Mouse (Mus musculus) liver (tissue): ENCODE measurements around the gene Sept12.

Experiments used
- DNase-seq: peaks from one replicate; pipeline ENCODE4 v3.0.0-alpha.2; 2020; ENCODE audit warnings: mixed read lengths

Sept12 gene

GRCm38 (mm10) chr16:4997553-4997952, at the start of gene Sept12:
Gene Sept12 (minus strand): TSS chr16:4997852.
- no peak for DNase-seq

DNA sequence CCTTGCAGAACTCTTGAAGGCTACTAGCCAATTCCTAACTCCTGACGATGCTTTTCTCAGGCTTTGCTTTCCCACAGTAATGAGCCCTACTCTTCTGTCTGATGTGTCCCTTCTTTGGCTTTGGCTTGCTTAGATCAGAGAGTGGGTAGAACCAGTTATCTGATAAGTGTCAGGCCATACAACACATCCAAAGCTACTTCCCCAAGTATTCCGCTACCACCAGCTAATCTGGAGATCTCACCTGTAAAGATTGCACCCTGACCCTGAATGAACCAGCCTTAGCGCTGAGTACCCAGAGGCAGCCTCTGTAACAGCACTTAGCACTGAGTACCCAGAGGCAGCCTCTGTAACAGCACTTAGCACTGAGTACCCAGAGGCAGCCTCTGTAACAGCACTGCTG, 47.7 kb upstream of the Sept12 start:
- DNase-seq = no peak

DNA sequence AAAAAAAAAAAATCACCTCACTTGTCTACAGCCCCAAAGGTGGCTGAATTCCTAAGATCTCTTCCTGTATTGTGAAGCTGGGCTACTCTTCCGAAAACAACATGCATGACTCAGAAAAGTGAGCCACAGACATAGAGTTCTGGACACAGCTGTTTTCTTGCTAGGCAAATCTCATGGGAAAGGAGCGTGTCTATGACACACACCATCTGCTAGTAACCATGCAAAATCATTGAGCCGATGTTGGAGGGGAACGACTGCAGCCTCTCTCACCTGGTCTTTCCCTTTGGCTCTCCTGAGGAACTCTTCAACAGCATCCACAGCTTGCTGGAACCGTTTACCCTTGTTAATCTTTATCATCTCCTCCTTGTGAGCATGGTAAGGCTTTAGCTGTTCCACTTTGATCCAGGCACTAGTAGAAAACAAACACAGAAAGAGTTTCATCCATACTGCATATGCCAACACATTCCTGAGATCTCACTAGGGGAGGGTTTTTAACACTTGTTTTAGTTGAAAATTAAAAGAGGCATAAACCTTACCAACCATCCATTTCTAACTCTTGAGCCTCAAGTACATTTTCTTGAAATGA, 39.1 kb upstream of the Sept12 start:
- DNase-seq = no peak

- no peak for DNase-seq
These were observed 37.9 kb upstream of the Sept12 start for GRCm38 (mm10) chr16:5035591-5035990.

- no peak for DNase-seq
These were observed 32.2 kb upstream of the Sept12 start for GRCm38 (mm10) chr16:5029847-5030246.

DNA sequence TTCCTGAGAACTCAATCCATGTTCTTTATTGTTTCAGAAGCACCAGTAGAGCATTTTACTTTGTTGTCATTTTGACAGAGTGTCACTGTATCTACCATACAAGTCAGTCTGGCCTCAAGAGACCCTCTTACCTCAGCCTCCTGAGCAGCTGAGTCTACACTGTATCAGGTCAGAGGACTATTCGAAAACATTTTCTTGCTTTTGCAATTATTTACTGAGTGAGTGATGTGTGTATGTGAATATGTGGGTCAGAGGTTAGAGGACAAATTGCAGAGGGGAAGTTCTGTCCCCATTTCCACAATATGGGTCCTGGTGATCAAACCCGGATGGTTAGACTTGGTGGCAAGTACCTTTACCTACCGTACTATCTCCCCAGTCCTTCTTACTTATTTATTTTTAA, 26.4 kb upstream of the Sept12 start:
- DNase-seq = no peak

DNA sequence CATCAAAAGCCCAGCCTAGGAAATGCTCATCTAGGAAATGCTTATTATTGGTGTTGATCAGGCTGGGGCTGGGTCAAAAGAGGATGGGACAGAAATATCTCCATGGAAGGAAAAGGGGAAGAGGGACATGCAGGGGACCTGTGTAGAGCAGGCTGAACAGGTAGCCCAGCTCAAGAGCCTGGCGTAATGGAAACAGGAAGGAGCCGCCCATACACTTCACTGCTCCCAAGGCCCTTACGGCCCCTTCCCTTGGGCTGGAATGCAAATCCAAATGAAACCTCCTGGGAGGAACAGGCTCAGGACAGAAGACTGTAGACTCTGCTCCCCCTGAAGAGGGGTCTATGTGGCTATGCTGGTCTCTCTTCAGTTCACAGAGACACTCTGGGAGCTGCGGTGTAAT, 16.9 kb upstream of the Sept12 start:
- DNase-seq = no peak

DNA sequence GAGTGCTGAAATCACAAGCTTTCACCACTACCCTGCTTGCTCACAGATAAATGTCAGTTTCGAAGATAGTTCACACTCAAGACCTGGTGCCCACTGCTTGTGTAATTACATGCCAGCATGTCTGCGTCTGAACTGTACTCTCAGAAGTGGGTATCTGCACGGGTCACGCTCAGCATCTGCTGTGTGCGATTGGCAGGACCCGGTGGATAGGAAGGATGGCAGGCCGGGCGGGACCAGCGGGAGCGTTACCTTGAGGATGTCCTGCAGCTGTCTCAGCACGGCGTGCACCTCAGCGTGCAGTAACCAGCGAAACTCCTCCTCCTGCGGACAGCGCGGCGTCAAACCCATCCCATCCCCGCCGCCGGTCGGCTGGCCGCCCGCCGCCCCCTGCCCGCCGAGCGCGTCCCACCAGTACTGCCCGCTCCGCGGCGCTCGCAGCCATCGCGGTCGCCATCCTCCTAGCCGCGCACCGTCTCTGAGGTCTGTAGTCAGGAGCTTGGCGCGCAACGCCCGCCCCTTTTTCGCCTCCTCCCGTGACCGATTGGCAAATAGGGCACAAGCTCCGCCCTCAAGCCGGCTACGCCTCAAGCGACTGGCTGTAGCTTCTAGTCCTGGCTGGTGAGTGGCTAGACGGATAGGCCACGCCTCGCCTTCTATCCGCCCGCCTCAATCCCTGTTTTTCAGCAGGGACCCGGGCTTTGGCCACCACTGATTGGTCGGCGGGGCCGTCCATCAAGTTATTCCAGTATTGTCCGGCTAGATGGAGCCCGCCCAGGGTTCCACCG, 15.6 kb upstream of the Sept12 start, which contains the start of gene Rogdi:
Gene Rogdi (minus strand): TSS at position 500 of the 785 bp plus-strand sequence.
- DNase-seq = peak; percentile 99

GRCm38 (mm10) chr16:5012036-5013005, 14.7 kb upstream of the Sept12 start:
- DNase-seq = peak; percentile 45

DNA sequence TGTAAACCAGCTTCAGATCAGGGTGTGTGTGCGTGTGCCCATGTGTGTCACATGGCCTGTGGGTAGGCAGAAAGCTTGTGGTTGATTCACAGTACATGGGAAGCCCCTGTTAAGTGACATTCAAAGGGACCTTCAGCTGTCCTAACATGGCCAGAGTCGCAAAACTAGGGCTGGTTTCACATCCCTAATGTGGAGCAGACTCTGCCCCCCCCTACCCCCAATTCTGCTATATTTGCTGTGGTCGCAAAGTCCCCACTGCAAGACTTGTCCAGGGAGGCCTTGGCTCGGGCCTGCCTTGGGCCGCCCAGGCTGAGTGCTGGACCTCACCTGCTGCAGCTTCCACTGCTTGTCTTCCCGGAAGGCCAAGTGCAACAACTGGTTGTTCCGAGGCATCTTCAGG, 13.6 kb upstream of the Sept12 start:
- DNase-seq = no peak

- no peak for DNase-seq
These were observed 12.8 kb upstream of the Sept12 start for GRCm38 (mm10) chr16:5010371-5010935.

DNA sequence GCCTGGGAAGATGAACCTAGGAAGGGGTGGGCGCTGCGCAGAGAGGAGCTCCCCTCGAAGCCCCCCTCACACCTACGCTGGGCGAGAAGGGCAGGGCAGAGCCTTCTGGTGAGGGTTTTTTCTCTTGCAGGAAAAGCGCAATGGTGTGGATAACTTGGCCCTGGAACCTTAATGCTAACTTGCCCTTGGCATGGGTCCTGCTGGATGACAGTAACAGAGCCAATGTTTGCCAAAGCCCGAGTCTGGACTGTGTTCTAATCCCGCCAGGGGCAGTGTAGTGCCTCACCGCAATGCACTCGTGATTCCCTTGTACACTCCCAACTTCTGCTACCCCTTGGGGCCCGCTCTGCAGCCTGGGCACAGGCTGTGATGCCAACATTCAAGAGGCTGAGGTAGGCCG, 10.4 kb upstream of the Sept12 start:
- DNase-seq = no peak

- no peak for DNase-seq
These were observed 9.8 kb upstream of the Sept12 start for GRCm38 (mm10) chr16:5007492-5007891.

DNA sequence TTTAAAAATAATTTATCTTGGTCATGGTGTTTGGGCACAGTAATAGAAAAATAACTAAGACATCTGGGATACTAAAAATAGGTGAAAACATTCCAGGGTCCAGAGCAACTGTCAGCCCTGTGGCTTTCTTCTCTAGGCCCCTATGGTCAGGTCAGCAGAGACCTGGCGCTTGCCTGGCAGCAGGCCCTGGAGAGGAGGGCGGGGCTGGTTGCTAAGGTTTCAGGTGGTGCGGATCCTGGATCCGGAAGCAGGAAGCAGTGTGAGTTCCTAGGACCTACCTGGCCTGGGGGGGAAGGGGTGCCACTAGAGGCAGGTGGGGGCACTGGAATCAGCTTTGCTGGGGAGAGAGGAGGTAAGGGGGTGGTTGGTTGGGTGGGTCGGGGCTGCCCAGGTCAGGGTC, 9.4 kb upstream of the Sept12 start, which contains the start of gene Smim22:
Gene Smim22 (plus strand): TSS at position 222 of the 400 bp plus-strand sequence.
- peak; percentile 41 for DNase-seq

DNA sequence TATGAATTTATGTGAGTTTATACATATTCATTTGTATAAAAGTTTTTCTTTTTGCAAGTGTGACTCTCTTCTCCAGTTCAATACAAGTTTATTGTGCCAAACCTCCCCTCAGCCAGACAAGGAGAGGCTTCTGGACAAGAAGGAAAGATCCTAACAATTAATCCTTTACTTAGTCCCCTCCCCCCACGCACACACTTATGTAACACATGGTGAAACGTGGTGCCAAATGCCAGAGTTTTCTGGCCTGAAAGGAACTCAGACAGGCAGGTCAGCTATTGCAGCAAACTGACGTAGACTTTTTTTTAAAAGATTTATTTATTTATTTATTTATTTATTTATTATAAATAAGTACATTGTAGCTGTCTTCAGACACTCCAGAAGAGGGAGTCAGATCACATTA, 3.0 kb upstream of the Sept12 start:
- no peak for DNase-seq

GRCm38 (mm10) chr16:4998984-4999383, 1.3 kb upstream of the Sept12 start:
- DNase-seq = no peak

- no peak for DNase-seq
These were observed 4.4 kb downstream of the Sept12 start for GRCm38 (mm10) chr16:4993276-4993675.

DNA sequence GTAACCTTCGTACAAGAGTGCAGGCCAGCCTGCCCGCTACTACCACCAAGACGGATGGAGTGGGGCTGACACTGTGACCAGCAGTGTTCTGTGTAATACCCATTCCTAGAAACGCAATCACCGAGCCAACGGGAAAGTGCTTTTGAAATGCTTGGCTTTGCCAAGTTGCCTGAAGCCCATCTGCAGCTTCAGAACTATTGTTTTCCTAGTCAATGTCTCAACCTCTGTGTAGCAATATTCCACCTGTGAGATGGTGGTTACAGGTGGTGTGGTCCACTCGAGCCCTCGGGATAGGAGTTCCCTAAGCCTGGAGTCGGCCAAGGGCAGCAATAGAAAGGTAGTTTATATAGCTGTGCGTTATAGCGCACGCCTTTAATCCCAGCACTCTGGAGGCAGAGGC, 12.9 kb downstream of the Sept12 start:
- no peak for DNase-seq

GRCm38 (mm10) chr16:4979755-4980380, 17.8 kb downstream of the Sept12 start:
- peak; percentile 41 for DNase-seq

DNA sequence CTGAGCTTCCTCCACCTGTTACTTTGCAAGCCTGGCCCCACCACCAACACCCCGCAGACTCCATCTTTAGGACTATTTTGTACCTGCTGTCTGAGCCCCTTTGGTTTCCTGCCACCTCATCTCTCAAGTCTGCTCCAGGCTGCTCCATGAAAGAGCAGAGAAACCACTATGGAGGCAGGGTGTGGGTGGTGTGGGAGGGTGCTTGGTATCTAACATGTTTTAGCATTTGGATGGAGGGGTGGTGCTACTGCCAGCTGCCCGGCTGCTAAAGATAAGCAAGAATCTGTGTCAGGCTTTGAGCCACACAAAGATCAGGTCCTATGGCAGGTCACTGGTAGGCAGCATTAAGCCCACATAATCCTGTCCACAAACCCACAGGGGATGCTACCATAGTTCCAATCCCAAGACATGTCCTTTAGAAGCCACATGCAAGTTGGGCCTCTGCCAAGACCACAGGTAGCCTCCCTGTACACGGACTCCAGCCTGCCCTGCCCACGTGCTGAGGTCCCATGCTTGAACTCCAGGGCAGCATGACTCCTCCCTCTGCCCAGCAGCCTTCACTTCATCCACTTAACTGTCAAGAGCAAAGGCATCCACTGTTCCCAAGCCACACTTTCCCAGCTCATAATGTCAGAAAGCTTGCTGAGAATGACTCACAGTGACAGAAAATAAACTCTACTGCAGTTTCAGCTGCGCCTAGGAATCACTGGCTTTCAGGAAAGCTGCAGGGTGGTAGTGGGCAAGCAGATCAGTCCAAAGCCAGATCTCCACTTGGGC, 19.2 kb downstream of the Sept12 start:
- no peak for DNase-seq

GRCm38 (mm10) chr16:4976180-4976579, 21.5 kb downstream of the Sept12 start:
- no peak for DNase-seq

DNA sequence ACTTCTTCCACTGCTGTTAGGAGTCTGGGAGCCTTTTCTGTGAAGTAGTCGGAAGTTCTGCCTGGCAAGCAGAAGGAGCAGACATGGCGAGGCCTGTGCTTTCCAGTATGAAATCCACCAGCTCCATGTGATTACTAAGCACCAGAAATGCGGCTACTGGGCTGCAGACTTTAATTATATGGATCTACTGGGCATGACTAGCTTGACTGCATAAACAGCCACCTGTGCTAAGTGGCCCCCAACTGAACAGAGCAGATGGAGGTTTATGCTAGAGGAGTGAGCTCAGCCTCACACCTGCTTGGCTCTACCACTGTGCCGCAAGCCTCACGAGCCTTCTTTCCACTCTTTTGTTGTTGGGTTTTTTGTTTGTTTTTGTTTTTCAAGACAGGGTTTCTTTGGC, 23.1 kb downstream of the Sept12 start:
- no peak for DNase-seq
